Mouse (Mus musculus): Measurements from ENCODE around the gene Lmod1.

The Lmod1 gene

DNA sequence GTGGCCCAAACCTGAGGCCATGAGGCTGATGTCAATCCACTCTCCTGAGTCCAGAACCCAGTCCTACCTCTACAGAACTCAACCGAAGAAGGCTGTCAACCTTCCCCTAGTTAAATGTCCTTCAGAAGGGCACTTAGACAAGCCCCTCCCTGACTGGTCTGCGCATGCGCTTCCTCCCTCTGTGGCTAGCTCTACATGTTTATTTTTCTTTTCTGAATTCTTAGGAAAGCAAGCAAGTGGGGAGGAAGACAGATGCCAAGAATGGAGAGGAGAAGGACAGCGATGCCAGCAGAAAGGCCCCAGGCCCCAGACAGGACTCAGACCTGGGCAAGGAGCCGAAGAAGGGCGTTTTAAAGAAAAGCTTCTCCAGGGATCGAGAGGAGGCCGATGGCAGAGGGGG lies 38.8 kb downstream of the Lmod1 start:
- DNase-seq: no peak

DNA sequence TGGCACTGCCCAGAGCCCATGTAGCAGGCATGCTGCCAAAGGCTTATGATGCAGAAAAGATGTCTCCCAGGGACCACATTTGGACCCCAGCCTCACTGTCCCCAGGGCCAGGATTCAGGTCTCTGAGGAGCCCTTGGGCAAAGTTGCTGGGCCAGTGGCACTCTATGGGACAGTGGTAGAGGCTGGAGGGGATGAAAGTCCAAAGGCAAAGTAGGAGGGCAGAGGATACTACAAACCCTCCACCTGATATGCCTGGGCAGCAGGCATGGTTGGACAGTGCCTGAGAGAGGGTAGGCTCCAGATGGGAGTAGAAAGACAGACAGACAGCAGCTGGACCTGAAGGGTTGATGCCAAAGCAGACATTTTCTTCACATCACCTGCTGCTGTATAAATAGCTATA lies 41.8 kb downstream of the Lmod1 start:
- peak; percentile 39 to 47 for DNase-seq

DNA sequence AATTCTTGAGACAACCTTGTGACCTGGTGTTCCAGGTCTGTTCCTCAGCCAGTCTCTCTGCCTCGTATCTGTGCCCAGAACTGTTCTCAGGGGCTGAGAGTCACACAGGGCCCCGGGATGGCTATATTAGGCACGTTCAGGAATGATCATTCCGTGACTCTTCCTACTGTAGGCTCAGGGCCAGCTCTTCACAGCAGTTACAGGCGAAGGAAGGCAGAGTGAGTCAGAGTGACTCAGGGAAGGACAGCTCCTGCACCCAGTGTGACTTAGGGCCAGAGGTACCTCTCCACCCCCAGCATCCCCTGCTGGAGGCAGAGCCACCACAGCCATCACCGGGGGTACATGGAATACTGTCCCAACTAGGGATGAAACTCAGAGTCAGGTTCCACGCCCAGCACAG lies 42.4 kb downstream of the Lmod1 start:
- DNase-seq: no peak

DNA sequence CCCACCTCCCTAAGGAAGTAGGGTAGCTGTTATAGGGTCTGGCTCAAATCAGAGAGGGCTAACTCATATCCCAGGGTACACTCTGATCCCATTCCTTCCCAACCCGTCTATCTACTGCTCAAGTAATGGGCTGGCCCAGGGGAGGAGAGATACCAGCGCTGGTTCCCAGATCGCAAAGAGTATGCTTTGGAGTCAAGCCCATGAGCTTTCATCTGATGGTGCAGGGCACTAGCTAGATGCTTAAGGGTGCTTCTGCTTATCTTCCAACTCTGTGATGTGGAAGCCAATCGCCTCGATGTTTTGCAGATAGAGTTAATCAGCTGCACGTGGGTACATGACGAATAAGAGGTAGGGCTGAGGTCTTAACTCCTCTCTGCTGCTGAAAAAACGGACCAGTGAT lies 43.0 kb downstream of the Lmod1 start:
- DNase-seq: no peak

DNA sequence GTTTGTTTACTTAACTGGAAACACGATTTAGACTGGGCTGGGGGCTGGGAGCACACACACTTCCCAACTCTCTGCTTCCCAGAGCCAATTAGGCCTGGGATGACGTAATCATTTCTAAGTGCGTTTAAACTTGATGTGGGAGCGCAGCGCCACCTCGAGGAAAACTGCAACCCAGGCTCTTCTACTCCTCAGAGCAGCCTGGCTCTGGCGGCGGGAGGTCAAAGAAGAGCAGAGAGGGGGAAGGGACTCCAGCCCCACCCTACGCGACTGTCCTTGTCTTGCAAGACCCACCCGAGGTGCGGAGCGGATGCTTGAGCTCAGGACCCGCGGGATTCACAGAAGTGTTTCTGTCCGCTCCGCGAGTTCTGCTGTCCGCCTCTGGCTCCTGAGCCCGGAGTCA lies 43.6 kb downstream of the Lmod1 start:
- DNase-seq: peak; percentile 85 to 90

DNA sequence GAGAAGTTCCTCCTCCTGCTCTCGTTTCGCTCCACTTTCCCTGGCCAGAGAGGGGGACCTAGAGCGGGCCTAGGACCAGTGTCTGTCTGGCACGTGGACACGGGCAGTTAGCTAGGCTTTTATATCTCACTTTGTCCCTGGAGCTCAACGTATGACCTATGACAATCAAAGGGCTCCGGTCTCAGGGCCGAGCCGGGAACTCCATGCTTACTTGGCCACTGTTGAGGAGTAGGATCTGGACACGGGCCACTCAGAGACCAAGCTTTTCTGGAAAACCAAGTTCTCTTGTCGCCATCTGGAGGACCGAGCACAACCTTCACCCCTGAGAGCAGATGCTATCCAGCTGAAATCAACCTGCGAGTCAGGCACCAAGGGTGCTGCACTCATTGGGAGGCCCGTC lies 44.4 kb downstream of the Lmod1 start:
- DNase-seq: peak; percentile 66 to 82

DNA sequence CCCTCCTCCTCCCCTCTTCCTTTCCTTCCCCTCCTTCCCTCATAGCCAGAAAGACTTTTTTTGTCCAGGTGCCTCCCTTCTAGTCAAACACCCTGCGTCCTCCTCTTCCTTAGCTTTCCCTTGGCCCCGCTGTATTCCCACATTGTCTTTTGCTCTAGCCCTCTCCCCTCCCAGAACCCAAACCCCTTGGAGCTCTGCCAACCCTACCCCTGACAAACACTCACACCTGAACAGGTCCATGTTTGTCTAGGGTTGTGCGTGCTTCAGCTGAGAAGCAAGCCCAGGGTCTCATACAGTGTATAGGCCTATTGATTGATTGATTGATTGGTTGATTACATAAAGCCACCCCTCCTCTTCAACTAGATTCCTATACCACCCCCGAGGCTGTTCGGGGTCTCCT lies 44.8 kb downstream of the Lmod1 start:
- no peak for DNase-seq

DNA sequence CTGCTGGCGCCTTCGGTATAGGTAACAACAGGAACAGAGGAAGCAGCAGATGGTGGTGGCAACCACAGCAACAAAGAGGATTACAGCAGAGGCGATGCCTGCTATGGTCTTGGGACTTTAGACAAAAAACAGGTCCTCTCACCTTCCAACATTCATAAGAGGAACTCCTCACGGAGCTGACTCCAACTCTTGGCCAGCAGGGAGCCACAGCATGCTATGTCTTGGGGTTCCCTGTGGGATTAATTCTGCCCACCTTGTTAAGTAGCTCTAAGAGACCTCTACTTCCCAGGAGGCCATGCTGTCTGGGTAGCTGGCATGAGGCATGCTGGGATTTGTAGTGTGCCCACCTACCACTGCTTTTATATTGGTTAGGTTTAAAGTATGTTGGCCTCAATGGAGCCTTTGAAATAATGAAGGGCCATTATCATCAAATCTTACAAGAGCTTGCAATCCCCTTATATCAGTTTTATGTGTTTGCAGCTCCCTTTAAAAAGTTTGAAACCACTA lies 48.6 kb downstream of the Lmod1 start:
- DNase-seq: no peak

DNA sequence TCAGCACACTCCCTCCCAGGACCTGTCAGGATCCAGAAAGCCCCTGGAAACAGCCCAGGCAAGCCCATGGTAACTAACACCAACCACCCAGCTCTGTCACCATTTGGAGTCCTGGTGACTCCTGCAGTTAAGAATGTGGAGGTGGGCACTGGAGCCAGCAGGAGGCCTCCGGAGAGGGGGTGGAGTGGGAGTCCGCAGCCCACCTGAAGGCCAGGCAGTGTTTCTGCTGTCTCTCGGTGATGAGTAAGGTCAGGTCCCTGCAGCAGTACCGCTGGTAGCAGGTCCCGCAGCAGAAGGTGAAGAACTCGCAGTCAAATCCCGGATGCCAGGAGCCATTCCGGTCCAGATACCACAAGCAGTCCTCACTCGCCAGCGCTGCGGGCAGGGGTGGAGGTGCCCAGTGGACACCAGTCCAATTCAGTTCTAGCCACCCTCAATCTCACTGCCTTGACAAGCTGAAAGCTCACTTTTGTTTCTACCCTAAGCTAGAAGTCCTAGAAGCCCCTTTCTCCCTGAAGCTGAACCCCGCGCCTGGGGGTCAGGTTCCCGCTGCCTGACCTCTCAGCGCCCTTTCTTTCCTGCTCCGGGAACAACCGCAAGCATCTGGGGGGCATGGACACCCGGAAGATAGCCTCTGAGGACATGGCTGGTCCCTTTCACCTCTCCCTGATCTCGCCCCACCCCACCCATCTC lies 49.7 kb downstream of the Lmod1 start:
- DNase-seq: peak; percentile 21 to 24

DNA sequence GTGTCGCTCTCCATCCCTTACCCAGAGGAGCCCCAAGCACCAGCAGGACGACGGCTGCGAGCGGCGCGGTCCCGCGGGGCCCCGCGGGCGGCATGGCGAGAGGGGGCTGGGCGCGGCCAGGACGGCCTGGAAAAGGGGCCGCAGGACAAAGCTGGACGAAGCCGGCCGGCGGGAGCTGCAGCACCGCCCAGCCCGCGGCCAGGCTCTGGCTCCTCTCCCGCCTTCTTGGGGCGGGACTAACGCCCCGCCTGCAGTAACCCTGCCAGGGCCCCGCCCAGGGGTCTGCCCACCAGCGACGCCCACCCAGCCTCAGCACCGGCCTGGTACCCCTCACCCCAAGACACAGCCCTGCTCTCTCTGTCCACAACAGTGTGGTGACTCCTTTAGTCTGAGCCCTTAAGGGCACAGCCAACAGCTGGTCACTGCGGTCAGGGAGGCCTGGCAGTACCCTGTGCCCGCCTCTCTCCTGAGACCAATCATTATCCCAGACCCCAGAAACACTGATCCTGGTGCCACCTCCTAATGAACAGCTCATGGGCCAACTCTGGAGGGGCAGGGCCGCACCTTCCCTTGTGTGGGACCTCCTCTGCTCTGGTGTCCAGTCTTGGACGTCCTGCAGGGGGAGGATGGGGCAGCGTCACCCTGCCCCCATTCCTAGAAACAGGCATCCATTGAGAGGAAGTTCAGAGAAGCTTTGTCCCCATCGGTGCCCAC lies 50.4 kb downstream of the Lmod1 start, which contains the start of gene Shisa4:
Gene Shisa4, minus strand, starts transcription at position 370 of the 714 bp plus-strand sequence.
- DNase-seq: peak; percentile 56 to 59

DNA sequence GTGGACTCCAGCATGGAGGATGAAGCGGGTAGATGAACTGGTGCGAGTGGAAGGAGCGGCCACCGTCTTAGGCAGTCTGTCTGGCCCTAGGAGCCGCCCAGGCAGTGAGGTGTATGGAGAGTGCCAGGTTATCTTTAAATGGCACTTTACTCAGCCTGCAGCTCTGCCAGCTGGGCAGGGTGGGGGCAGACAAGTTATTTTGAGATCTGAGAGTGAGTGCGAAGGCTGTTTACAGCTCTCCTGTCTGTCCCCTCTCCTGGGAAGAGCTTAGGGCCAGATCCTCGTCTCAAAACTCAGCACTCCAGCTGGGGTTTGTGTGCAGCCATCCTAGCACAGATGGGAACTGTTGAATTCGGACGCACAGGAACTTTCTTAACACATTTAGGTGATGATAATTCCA lies 54.0 kb downstream of the Lmod1 start:
- DNase-seq: no peak

DNA sequence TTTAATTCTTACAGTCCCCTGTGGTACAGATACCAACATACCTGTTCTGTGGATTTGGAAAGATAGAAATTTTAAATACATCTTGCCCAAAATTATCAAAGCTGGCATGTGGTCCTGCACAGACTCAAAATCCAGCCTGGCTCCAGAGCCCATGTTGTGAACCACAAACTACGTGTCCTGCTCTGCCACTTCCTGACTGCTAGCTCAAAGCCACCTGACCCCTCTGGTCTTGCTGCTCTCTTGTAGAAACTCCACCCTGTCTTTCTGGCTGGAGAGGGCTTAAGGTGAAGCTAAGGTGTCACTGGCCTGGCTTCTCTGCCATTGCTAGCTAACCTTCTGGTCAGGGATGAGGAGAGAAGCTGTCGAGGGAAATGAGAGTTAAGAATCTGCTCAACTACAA lies 54.4 kb downstream of the Lmod1 start:
- no peak for DNase-seq

DNA sequence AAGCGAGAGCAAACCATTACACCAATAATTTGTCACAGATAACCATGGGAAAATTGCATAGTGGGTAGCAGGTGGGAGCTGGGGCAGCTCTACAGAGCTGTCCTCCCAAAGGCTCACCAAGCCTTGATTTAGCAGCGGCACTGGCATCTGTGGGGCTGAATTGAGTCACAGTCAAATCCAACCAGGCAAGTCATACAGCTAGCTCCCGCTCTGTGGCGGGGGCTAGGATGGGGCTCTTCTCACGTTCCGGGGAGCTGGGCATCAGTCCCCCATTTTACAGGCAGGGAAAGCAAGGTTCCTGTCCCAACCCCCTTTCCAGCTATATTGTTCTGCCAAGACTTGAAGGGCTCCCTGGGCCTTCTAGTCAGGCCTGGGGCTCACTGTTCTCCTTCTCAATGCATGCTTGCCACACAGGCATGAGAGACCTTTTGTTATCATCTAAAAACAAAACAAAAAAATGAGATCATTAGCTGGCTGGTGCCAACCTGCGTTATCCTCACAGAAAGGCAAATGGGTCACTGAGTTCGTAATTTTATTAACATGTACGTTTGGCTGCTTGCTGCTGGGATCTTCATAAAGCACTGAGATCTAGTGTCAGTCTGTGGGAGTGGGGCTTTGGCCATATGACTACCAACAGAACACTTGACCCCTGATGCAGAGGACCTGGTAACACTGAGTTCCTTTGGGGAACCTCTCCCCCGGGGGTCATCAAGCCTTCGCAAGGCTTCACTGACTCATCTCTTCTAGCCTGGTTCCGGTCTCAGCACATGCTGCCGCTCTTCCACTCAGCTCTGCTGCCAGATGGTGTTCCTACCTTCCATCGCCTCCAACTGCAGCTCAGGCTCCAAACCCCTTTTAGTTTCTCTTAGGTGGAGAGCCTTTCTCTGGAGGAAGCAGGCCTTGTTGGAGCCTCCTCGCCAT lies 55.7 kb downstream of the Lmod1 start:
- no peak for DNase-seq

DNA sequence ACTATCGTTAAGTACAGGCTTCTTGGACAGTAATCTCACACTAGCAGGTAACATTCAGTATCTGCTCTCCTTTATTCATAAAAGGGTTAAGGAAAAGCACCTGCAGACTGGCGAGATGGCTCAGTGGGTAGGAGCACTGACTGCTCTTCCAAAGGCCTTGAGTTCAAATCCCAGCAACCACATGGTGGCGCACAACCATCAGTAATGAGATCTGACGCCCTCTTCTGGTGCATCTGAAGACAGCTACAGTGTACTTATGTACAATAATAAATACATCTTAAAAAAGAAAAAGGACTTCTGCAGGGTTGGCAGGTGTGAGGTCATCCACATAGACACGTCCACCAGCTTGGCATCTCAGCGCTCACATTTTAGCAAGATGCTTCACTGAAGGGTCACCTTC lies 57.0 kb downstream of the Lmod1 start:
- peak in 1 of 2 experiments; percentile 36 for DNase-seq

DNA sequence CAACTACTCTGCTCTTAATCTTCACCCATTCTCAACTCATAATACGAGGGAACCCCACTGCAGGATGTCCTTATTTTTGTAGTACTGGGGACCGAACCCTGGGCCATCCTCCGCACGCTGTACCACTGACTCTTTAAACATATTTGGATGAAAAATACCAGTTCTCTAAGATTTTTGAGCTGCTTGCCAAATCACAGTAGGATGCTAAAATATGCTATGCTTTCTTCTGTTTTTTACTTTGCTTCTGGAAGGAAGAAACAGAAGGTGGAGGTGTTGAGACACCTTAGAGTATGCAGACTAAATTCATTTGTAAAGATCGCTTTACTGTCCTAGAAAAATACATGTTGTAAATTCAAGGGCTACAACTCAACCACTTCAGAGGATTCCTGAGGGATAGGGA lies 59.6 kb downstream of the Lmod1 start:
- DNase-seq: no peak

DNA sequence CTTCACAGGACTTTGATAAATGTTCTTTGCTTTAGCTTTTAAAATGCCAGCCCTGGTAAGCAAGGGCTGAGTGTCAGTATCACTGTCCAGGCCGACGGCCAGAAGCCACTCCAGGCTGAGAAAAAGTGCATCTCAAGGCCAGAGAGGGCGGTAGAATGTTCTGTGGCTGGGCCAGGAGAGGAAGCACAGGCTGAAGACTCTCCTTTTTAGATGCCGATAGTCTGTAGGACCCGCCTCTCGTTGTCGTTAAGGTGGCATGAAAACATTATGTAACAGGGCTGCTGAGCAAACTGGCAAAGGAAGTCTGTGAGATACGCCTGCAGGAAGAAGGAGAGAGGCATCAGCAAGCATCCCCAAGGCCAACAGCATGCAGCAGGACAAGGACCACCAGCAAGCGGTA lies 60.6 kb downstream of the Lmod1 start:
- DNase-seq: no peak

DNA sequence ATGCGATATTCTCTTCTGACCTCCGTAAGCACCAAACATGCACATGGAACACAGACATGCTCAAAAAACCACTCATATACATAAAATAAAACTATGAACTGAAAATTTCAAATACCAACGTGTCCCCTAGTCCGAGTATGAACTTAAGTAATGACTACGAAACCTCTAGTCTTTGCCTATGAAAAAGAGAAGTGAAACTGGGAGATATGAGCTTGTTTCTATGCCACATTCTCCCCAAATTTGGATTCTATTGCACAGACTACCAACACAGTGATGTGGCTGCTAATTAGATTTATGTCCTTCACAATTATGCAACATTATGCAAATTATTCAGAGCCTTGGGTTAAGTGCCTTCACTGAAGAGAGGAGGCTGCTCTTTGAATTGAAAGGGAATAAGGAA lies 74.9 kb downstream of the Lmod1 start:
- DNase-seq: no peak

DNA sequence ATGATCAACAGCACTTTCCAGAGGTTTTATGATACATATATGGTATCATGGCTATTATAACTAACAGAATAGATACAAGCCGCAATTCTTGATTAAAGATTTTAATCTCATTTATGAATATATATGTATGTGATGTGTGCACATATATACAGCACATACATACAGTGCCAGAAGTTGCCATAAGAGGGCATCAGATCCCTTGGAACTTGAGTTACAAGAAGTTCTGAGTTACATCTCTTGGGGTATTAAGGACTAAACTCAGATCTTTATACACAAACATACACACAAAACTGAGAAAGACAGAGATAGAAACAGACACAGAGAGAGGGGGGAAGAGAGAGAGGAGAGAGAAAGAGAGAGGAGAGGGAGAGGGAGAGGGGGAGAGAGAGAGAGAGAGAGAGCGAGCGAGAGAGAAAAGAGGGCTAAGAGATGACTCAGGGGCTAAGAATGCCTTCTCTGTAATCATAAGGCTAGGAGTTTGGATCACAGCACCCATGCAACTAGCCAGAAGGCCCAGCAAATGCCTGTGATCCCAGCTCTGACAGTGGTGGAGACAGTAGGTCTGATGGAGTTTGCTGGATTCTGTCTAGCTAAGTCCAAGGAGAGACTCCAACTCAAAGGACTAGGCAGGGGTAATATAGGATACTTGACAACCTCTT lies 77.0 kb downstream of the Lmod1 start:
- no peak for DNase-seq

DNA sequence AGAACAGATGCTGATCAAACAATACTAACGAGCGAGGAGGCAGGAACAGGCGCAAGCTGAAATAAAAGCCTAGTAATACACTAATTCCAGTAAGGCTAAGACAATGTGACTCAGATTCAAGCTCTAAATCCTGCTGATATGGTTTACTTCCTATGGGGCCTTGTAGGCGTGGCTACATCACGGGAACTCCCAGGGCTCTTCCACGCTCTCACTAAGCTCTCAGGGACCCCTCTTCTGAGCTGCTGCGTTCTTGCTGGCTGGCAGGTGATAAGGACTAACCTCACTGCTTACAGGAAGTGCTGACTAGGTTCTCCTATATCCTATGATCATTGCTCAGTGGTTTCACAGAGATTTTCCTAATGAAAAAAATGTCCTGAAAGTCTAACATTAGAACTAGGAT lies 80.7 kb downstream of the Lmod1 start:
- DNase-seq: no peak

DNA sequence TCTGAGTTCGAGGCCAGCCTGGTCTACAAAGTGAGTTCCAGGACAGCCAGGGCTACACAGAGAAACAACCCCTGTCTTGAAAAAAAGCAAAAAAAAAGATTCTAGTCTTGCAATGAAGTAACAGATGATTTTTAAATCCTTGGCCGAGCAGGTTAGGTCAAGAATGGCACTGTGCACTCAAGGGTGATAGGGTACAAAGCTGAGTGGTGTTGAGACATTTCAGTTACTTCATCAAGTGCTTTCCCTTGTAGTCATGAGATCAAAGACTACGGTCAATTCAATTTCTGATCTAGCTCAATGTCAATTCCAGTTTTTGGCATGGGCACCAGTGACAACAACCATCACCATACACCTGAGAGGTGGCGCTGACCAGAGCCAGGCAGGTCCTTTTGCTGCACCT lies 84.4 kb downstream of the Lmod1 start:
- no peak for DNase-seq

DNA sequence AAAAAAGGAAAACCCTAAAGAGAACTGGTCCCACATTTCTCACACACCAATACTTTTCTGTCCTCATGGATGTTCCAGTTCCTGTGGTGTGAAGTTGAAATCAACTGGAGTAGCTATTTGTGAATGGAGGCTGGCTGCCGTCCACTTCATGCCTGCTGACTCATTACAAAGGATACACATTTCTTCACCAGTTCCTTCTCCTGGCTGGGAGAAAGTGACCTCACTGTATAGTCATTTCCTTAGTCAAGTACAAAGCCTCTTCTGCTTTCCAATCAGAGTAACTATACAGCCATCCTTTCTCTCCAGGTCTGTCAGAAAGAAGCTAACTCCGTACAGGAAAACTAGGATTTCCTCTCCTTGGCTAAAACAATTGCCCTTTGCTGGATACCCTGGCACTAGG lies 86.4 kb downstream of the Lmod1 start:
- peak; percentile 48 to 49 for DNase-seq

DNA sequence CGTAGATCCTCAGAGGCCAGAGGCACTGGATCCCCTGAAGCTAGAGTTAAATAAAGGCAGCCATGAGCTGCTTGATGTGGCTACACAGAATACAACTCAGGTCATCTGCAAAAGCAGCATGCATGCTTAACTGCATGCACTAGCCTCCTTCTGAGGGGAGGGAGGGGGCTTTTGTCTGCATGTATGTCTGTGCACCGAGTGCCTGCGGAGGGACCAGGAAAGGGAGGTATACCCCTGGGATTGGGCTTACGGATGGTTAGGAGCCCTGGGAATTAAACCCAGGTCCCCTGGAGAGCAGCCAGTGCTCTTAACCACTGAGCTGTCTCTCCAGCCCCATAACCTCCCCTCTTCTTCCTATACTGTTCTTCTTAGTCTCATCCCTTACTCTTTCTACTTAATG lies 87.5 kb downstream of the Lmod1 start:
- no peak for DNase-seq

DNA sequence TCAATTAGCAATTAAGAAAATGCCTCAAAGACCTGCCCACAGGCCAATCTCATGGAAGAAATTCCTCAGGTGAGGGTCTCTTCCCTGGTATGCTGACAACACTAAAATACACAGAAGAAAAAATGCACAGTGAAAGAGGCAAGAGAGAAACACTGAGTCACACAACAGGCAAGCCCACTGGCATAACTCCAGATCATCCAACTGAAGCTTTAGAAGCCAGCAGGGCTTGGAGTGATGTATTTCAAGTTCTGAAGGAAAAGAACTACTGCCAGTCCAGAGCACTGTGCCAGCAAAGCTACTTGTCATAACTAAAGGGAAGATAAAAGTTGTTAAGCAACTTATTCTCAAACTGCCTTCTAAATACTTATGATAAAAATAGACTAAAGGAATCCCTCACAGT lies 89.4 kb downstream of the Lmod1 start:
- DNase-seq: no peak

Data from kidney, adult 8-10 months (tissue).